Mouse (Mus musculus): Measurements from ENCODE around the gene Trpv4. TPM values are rescaled to one million over a fixed set of nuclear protein-coding genes. Genes with fewer than 3 reads are reported as not detected.

The Trpv4 gene
- polyA plus RNA-seq, 1 experiment from 2014 or later: 0.92 TPM

DNA sequence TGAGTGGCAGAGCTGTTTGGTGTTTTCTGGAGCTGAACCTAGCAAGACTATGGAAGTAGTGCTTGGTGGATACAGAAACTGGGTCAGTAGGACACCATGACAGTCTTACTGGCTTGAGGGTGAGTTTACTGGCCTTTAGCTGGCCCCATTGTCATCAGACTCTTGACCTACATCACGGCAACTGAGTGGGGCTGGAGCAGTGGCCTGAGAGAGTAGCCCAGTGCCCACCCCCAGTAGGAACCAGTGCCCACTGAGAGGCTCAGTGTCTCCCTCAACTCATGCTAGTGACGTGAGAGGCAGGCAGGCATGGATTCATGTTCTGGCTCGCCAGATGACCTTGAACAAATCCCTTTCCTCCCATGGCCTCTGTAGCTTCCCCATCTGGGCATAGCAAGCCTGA is 75.2 kb downstream of the Trpv4 start:
- Histone ChIP-seq H3K9ac (no peak overlapping the region), H3K27me3 (replicated peaks) (no peaks in the 10 kb centered on the region), H3K9me3 (no peaks in the 10 kb centered on the region), H3K4me3 (replicated peaks) (no peak overlapping the region), H3K4me1 (replicated peaks) (peaks cover 46% of the 10 kb centered on the region), H3K36me3 (no peaks in the 10 kb centered on the region), H3K27ac (no peak overlapping the region), H3K4me2 (replicated peaks) (no peak overlapping the region)
- 70% methylated on average over 3 of the region's 3 CpGs for WGBS
- ATAC-seq: no peak

DNA sequence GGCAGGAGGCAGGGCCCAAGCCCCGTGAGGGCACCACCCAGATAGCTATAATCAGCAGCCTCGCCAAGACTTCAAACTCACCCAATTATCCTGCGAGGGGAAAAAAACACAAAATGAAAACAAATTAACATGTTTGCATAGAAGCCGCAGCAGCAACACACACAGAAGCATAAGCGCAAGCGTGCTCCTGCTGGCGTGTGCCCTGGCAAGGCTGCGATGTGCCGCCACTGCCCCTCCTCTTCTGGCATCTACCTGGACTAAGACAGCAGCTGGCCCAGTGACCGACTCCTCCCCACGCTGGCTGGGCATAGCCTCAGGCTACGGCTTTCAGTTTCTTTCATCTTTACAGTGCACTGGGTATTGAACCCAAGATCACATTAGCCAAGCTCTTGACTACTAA is 76.7 kb downstream of the Trpv4 start:
- H3K36me3 ChIP-seq: no peaks in the 10 kb centered on the region
- H3K27ac ChIP-seq: no peak overlapping the region
- 81% methylated on average over 12 of the region's 12 CpGs for WGBS
- no peak overlapping the region for H3K4me3 ChIP-seq (replicated peaks)
- H3K9me3 ChIP-seq: no peaks in the 10 kb centered on the region
- ATAC-seq: no peak
- no peaks in the 10 kb centered on the region for H3K27me3 ChIP-seq (replicated peaks)
- peaks cover 38% of the 10 kb centered on the region for H3K4me1 ChIP-seq (replicated peaks)
- H3K4me2 ChIP-seq (replicated peaks): no peak overlapping the region
- no peak overlapping the region for H3K9ac ChIP-seq

DNA sequence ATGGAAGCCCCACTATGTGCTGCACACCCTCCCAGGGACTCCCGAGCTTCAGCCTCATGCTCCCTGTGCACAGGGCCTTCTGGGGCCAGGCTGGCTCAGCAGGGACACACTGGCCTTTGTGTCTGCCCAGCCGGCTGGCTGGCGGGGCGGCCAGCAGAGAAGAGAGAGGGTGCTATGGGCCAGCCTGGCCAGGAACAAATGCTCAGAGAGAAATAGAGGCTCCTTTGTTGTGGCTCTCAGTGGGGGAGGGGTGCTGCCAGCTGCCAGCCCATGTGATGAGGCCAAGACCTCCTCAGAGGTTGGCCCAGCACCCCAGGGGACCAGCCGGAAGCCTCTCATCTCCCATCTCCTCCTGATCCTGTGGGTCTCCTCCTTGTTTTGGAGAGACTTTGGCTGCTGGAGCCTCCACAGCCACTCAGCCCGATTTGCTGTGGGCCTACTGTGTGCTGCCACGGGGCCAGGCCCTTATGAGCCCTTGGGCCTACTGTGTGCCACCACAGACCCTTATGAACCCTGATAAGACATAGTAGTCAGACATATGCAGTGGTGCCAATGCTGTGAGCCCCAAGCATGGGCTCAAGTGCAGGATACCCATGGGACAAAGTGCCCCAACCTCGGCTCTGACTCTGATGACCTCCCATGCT is 78.4 kb downstream of the Trpv4 start:
- 72% methylated on average over 8 of the region's 8 CpGs for whole genome bisulfite sequencing
- ATAC-seq: no peak

DNA sequence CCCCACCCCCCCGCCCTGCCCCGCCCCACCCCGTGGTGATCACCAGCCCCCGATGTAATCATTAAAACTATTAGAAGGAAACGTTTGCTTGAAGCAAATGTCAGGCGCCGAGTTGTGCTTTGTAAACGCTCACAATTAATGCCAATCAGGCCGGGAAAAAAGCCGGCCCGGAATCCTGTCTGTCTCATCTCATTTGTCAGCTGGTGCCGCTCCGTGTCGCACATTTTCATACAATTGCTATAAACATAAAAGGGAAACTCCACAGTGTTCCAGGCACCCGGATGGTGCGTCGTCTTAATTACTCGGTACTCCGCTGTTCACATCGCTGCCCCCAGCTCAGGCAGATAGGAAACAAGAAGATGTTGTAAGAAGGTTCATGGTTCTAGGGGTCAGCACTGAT is 79.9 kb downstream of the Trpv4 start:
- ATAC-seq: no peak
- WGBS: 28% methylated on average over 20 of the region's 20 CpGs
- Histone ChIP-seq H3K9ac (no peak overlapping the region), H3K27me3 (replicated peaks) (no peaks in the 10 kb centered on the region), H3K4me2 (replicated peaks) (no peak overlapping the region), H3K27ac (0 out of 2 replicates have a peak overlapping the region, but pooled peaks have one; percentile 27), H3K9me3 (no peaks in the 10 kb centered on the region), H3K4me3 (replicated peaks) (no peak overlapping the region), H3K36me3 (no peaks in the 10 kb centered on the region), H3K4me1 (replicated peaks) (peaks cover 33% of the 10 kb centered on the region)

More for the DNA sequence above, 78.4 kb downstream of the Trpv4 start:
- Histone ChIP-seq H3K4me2 (replicated peaks) (no peak overlapping the region), H3K4me3 (replicated peaks) (no peak overlapping the region), H3K9me3 (no peaks in the 10 kb centered on the region), H3K4me1 (replicated peaks) (peaks cover 33% of the 10 kb centered on the region), H3K36me3 (no peaks in the 10 kb centered on the region), H3K9ac (no peak overlapping the region), H3K27me3 (replicated peaks) (no peaks in the 10 kb centered on the region), H3K27ac (0 out of 2 replicates have a peak overlapping the region, but pooled peaks have one; percentile 36)

DNA sequence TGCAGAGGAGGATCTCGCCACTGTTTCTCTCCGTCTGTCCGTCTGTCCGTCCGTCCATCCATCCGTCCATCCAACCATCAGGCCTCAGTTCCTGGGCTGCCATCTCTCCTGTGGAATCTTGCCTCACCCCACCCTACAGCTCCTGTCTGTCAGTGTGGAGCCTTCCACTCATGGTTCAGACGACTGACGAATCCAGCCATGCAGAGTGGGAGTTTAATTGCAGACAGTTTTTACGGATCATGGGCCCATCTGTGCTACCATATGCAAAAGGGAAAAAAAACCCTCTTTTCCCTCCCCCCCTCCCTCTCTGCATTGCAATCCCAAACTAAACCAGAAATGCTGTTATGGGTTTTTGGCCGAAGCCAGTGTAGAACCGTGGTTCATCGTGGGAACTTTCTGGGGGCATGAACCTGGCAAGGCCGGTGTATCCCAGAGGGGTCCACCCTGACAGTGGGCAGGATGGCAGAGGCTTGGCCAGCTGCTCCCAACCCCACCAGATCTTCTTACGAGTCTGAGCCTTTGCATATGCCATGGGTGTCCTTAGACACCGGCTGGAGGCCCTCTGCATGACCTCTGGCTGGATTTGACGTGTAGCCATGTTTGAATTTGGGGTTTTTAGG is 82.1 kb downstream of the Trpv4 start:
- Histone ChIP-seq H3K4me1 (replicated peaks) (peaks cover 49% of the 10 kb centered on the region), H3K9ac (no peak overlapping the region), H3K36me3 (no peaks in the 10 kb centered on the region), H3K27ac (no peak overlapping the region), H3K9me3 (no peaks in the 10 kb centered on the region), H3K4me2 (replicated peaks) (no peak overlapping the region), H3K4me3 (replicated peaks) (no peak overlapping the region), H3K27me3 (replicated peaks) (no peaks in the 10 kb centered on the region)
- 87% methylated on average over 16 of the region's 16 CpGs for WGBS
- no peak for ATAC-seq

DNA sequence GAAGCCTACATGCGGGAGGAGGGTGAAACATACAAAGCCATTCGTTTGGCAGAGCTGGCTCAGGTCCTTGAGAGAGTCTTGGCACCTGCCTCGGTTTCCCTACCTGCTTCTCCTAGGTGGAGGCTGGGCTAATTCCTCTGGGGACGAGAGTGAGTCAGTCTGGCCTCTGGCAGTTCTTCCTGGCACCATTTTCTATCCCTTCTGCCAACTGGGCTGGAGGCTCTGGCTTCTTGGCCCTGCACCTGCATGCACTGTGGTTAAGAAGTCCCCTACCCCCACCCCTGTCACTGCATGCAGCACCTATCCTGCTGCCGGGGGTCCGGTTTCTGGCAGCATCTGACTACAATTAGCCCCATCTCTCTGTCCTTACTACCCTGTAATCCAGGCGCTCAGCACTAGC is 82.7 kb downstream of the Trpv4 start:
- ATAC-seq: no peak
- H3K27ac ChIP-seq: no peak overlapping the region
- no peaks in the 10 kb centered on the region for H3K9me3 ChIP-seq
- no peak overlapping the region for H3K4me3 ChIP-seq (replicated peaks)
- H3K36me3 ChIP-seq: no peaks in the 10 kb centered on the region
- WGBS: 81% methylated on average over 7 of the region's 7 CpGs
- peak overlapping the region; percentile 29 for H3K4me2 ChIP-seq (replicated peaks)
- no peaks in the 10 kb centered on the region; the same call in 1 of the 2 replicates for H3K27me3 ChIP-seq (replicated peaks)
- peaks cover 54% of the 10 kb centered on the region for H3K4me1 ChIP-seq (replicated peaks)
- no peak overlapping the region for H3K9ac ChIP-seq

DNA sequence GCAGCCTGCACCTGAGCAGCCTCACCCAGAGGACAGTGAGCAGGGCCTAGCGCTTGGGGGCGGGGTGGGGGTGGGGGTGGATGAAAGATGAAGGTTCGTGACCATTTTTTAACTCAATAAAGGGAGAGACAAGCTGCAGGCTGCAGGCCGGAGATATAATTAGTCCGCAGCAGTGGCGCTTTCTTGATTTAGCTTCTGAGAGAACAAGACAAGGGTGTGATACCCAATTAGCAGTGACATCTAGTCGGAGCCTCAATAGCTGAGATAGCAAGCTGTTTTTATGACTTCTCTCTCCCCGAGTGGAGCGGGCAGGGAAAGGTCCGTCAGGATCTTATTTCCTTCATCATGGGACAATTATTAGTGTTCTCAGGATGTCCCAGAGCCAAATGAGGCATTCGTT is 83.2 kb downstream of the Trpv4 start:
- H3K4me3 ChIP-seq (replicated peaks): no peak overlapping the region

DNA sequence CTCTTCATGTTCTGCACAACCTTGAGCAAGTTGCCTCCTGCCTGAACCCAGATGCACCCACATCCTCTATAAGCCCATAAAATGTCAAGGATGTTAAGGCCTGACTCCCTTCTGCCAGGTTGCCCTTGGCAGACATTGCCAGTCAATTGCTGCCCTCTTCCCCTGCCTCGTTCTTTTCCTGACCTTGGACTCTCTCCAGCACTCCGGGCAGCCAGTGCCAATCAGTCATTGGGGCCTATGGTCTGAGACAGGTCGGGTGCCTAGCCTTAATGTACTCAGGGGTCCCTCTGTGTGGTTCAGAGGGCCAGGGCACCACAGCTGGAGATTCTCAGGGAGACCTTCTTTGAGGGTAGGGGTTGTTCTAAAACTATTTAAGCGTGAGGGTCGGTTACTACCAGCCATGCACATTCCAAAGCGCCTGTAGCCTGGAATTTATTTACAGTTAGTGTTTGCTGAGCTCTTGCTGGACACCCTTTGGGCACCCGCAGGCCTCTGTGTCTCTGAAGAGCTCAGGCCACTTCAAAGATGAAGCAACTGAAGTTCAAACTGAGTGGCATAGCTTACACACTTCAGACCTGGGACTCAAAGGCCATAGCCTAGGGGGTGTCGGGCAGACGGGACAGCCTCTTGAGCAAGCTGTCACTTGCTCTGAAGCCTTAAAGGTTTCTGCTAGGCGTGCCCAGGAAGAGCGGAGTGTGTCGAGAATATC is 84.1 kb downstream of the Trpv4 start:
- Histone ChIP-seq H3K27ac (peak overlapping the region; percentile 41), H3K4me2 (replicated peaks) (0 out of 2 replicates have a peak overlapping the region, but pooled peaks have one; percentile 11), H3K27me3 (replicated peaks) (no peaks in the 10 kb centered on the region; the same call in 1 of the 2 replicates), H3K9ac (no peak overlapping the region), H3K36me3 (no peaks in the 10 kb centered on the region), H3K9me3 (no peaks in the 10 kb centered on the region), H3K4me1 (replicated peaks) (peaks cover 61% of the 10 kb centered on the region), H3K4me3 (replicated peaks) (no peak overlapping the region)
- 43% methylated on average over 12 of the region's 12 CpGs for WGBS
- ATAC-seq: no peak

More for the DNA sequence above, 83.2 kb downstream of the Trpv4 start:
- Histone ChIP-seq H3K4me2 (replicated peaks) (peak overlapping the region; percentile 29), H3K9ac (no peak overlapping the region), H3K36me3 (no peaks in the 10 kb centered on the region), H3K27me3 (replicated peaks) (no peaks in the 10 kb centered on the region; the same call in 1 of the 2 replicates), H3K4me1 (replicated peaks) (peaks cover 56% of the 10 kb centered on the region), H3K27ac (no peak overlapping the region), H3K9me3 (no peaks in the 10 kb centered on the region)
- no peak for ATAC-seq
- WGBS: 31% methylated on average over 11 of the region's 11 CpGs

DNA sequence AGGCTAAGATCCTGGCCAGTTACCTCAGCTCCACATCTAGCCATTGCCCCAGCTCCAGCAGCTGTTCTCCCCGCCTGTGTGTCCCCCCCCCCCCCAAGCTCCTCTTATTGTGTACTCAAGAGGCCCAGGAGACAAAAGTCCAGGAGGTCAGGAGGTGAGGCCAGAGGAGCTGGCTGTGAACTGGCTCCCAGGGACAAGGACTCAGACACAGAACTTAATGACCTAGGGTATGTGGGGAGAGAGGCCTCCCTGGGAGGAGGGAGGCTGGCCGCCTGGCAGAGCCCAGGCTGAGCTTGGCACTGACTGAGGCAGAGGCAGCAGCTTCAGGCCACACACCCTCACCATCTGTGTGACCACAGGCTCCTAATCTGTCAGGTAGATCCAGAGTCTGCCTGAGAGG is 85.2 kb downstream of the Trpv4 start:
- H3K4me1 ChIP-seq (replicated peaks): peaks cover 66% of the 10 kb centered on the region
- H3K27ac ChIP-seq: no peak overlapping the region
- peak; percentile 17 for ATAC-seq

More for the DNA sequence above, 85.2 kb downstream of the Trpv4 start:
- 44% methylated on average over 2 of the region's 2 CpGs for whole genome bisulfite sequencing
- Histone ChIP-seq H3K4me3 (replicated peaks) (no peak overlapping the region), H3K4me2 (replicated peaks) (peak overlapping the region; percentile 61), H3K9me3 (no peaks in the 10 kb centered on the region), H3K36me3 (no peaks in the 10 kb centered on the region), H3K27me3 (replicated peaks) (no peaks in the 10 kb centered on the region; the same call in 1 of the 2 replicates), H3K9ac (no peak overlapping the region)

Other genes with a start within 250 kb of the Trpv4 start
- gene Mmab, start 214.4 kb downstream of the Trpv4 start, polyA plus RNA-seq (2015; fragmentation: Nextera tagmentation; extraction: Ambion mirVana): 31.5 and 33.7 TPM in 2 replicates
- gene Mvk, start 214.2 kb downstream of the Trpv4 start, polyA plus RNA-seq (2015; fragmentation: Nextera tagmentation; extraction: Ambion mirVana): 59.8 and 63.5 TPM in 2 replicates
- 5.1 and 6.2 TPM in 2 replicates for gene Fam222a, start 90.4 kb downstream of the Trpv4 start, polyA plus RNA-seq (2015; fragmentation: Nextera tagmentation; extraction: Ambion mirVana)
- 99.7 and 103 TPM in 2 replicates for gene Gltp, start 32.6 kb upstream of the Trpv4 start, polyA plus RNA-seq (2015; fragmentation: Nextera tagmentation; extraction: Ambion mirVana)
- gene Tchp, start 49.3 kb upstream of the Trpv4 start, polyA plus RNA-seq (2015; fragmentation: Nextera tagmentation; extraction: Ambion mirVana): 9.2 and 10.5 TPM in 2 replicates
- gene Ankrd13a, start 116.3 kb upstream of the Trpv4 start, polyA plus RNA-seq (2015; fragmentation: Nextera tagmentation; extraction: Ambion mirVana): 55.1 and 55.3 TPM in 2 replicates
- gene Git2, start 117.1 kb upstream of the Trpv4 start, polyA plus RNA-seq (2015; fragmentation: Nextera tagmentation; extraction: Ambion mirVana): 30.7 and 31.7 TPM in 2 replicates
- 69.4 and 70.6 TPM in 2 replicates for gene 1500011B03Rik, start 165.0 kb upstream of the Trpv4 start, polyA plus RNA-seq (2015; fragmentation: Nextera tagmentation; extraction: Ambion mirVana)
- gene 4930519G04Rik, start 195.2 kb upstream of the Trpv4 start, polyA plus RNA-seq (2015; fragmentation: Nextera tagmentation; extraction: Ambion mirVana): not detected in 2 replicates
- 0.09 and 0.14 TPM in 2 replicates for gene Gm9936, start 200.3 kb upstream of the Trpv4 start, polyA plus RNA-seq (2015; fragmentation: Nextera tagmentation; extraction: Ambion mirVana)
- gene Oasl2, start 238.5 kb upstream of the Trpv4 start, polyA plus RNA-seq (2015; fragmentation: Nextera tagmentation; extraction: Ambion mirVana): 5.5 and 8.0 TPM in 2 replicates